Mouse (Mus musculus) CD4-positive helper T cell, adult 2 months (primary cell): Measurements from ENCODE around the gene Polr1d.

ENCODE experiments used
- DNase-seq: peaks from one replicate; pipeline ENCODE4 v3.0.0-alpha.2; 2012; ENCODE audit warnings: low read depth, missing footprints, low spot score

Gene Polr1d

DNA sequence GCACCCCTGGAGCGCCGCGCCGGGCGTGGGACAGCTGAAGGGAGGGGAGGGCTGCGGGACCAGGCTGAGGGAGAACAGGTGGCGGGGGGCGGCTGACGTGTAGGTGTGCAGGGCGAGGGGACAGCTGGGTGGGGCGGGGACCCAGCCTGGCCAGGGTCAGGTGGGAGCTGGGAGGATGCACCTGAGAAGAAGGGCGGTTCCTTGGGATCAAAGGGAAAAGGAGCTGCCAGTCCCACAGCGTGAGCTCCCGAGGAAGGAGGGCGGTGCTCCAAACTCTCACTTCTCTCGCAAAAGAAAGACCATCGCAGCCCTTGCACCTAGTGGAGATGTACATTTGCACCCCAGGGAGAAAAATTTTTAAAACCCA lies at the start of gene Polr1d:
TSS of gene Polr1d (plus strand) at position 252 of the 367 bp plus-strand sequence.
- DNase-seq, result no peak

DNA sequence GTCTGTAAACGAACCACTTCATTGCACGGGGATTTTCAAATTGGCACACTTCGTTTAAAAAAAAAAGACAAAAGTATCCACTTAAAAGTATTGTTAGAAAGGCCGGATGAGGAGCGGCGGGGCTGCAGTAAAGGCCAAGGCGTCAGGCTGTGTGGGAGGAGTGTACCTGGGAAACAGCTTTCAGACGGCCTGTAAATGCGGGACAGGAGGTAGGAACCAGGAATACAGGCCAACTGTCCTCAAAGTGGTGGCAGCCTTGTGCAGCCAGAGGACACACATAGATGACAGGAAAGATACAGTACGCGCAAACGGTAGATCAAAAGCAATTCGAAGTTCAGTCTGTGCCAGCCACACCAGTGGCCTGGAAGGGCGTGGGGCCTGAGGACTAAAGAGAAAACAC lies 45.6 kb upstream of the Polr1d start:
- no peak for DNase-seq

DNA sequence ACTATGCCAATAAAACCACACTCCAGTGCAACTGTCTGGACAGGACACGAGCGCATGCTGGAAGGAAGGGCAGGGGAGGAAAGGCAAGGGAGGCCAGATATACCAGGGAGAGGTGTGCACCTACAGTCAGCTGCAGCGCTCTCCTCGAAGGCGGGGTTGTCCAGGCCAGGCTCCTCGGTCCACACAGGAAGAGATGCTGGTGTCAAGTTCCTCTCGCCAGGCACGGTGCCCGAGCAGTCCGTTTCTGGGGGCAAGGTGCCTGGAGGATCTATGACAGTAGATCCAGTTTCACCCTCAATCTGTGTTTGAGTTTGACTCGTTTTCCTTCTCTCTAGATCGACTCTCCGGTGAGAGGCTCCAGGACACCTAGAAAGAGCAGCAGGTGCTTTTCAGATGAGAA lies 43.7 kb upstream of the Polr1d start:
- DNase-seq, result no peak

DNA sequence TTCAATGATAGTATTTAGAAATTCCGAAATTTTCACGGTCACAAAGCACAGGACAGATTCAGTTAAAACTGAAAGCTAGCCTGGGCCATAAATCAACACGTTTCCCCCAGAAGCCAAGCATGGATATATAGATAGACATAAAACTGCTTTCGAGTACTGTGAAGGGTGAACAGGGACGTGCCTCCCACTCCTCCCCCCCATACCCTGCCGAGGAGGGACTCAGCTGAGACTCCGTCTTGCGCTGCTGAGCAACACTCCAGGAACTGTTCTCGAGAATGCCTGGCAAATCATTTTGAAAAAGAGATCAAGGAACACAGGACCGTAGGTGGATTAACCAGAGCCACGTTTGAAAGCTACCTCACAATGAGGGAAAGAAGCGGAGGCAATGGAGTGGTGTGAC lies 42.6 kb upstream of the Polr1d start:
- DNase-seq, result no peak

DNA sequence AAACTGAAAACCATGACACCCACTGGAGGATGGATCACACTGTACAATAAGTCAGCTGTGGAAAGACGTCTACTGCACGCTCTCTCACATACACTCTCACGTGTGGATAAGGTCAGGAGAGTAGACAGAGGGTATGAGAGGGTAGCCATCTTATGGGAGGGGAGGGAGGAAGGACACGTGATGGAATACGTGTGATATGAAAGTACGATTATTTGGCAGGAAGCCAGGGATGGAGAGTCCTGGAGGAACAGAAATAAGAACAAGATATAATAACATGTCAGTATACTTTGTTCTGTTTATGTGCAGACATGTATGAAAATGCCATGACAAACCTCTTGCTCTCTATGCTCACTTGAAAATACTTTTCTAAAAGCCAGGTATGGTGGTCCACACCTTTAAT lies 41.5 kb upstream of the Polr1d start:
- DNase-seq, result no peak

DNA sequence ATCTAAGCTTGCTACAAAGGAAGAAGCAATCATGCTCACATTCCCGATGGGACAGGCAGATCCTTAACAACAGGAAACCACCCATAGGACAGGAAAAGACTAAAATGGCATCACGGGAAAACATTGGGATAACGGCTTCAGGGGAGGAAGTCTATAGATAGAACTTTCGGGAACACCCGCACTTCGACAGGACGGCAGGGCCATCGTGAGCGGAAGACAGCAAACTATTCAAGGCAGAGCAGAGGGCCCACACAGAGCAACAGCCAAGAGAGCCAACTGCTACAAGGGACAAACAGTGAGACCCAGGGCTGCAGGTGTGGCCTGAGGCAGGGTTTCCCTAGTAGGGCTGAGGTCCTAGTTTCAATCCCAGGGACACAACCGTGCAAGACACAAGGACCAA lies 40.8 kb upstream of the Polr1d start:
- DNase-seq, result no peak

DNA sequence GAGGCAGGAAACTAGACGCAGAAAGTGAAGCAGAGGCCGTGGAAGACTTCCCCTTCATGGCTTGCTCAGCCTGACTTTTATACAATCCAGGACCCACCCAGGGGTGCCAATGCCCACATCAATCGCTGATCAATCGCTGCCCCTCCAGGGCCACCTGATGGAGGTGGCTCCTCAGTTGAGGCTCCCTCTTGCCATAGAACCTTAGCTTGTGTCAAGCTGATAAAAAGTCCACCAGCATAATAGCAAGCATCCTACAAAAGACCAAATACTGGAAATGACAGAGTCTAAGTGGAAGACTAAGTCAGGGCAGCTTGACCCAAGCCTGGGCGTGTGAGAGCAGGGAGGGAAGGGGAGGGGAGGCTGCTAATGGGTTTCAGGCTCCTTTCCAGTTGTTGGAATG lies 40.2 kb upstream of the Polr1d start:
- no peak for DNase-seq

DNA sequence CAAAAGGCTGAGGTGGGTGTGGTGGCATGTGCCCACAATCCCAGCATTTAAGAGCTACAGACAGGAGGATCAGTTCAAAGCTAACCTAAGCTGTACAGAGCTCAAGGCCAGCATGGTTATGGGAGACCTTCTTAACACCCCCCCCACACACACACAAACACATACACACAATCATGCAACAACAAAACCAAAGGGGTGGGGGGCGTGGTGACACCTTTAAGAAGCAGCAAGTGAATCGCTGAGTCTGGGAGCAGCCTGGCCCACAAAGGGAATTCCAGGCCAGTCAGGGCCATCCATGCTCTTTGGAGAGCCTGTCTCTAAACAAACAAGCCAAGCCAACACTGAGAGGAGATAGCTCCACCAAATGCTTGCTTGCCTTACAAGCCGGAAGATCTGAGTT lies 39.2 kb upstream of the Polr1d start:
- no peak for DNase-seq

DNA sequence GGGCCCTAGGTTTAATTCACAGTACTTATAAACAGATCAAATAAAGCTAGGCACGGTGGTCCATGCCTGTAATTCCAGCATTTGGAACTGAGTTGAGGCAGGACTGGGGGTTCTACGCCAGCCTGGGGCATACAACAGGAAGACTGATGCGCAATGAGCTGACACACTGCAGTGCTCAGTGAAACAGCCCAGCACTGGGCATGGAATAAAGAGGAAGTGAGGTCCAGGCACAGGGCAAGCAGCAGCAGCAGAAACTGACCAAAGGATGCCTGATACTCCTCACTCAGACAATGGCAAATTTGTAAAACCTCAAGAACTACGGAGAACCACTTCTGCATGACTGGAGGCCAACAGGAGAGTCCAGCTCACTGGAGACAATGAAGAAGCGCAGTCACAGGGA lies 37.5 kb upstream of the Polr1d start:
- DNase-seq, result no peak

DNA sequence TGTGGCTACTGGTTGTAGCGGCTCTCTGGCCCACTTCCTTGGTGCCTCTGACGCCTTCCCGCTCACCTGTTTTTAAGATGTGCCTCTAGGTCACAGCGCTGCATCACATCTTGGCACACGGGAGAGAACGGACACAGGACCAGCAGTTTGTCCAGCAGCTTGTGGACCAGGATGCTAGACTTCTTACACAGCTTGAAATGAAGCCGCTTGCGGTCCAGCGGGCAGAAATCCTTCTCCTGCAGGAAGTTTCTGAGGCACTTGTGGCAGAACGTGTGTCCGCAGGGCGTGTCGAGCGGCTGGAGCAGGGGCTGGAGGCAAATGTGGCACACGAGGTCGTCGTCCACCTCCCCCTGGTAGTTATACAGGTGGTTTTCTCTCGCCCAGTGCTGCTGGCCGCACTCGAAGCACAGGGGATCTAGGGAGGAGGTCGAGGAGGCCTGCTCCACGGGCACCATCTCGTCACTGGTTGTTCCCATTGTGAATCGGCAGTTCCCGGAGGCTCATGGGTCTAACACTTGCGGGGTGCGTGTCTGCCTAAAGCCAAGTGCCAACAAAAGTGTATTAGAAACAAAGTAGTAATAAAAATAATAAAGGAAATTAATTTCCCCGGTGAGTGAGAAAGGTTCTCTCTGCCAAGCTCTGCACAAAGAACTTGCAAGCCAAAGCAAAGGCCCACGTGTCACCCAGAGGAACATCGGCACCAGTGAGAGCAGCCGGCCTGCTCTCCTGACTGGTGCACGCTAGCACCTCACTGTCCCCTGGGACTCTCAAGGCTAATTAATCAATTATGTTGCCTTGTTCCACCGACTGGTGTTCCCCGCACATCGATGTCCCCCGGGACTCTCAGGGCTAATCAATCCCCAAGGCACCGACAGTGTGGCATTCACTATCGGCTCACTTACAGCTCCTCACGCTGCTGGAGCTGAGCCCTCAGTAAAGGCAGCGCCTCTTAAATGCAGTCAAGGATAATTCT lies 34.6 kb upstream of the Polr1d start:
- no peak for DNase-seq

DNA sequence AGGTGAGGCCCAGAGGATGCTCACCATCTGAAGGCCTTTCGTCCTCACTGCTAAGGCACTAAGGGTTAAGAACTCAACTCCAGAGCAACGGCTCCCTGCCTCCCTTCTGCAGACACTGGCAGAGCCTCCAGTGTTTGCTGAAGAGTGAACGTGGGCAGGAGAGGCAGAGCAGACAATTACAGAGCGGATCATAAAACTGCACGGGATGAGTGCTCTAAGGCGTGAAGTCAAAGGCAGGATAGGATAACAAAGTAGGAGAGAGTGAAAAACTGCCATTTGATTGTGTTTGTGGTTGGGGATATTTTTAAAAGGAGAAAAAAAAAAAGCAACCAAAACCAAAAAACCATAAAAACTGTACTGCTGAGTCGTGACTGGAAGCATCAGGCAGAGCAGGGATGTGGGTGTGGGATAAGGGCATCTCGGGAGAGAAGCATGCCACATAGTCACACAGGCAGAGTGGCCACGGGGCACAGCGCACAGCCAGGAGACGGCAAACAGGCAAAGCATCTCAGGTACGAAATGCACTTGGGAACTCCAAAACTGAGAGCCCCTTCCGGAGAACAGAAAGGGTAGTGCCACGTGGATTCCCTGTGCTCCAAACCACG lies 33.5 kb upstream of the Polr1d start:
- no peak for DNase-seq

DNA sequence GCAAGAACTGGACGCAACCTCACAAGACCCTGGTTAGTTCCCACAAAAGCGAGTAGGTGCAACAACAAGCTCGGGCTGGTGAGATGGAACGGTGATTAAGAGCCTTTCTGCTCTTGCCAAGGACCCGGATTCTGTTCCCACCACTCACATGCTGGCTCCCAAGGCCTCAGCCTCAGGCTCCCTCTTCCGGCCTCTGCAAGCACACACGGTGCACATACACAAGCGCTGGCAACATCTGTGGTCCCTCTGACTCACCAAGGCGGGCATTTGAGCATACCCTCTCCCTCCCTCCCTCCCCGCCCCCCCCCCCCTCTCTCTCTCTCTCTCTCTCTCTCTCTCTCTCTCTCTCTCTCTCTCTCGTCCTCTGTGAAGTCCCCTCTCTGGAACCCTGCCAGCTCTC lies 31.5 kb upstream of the Polr1d start:
- no peak for DNase-seq

DNA sequence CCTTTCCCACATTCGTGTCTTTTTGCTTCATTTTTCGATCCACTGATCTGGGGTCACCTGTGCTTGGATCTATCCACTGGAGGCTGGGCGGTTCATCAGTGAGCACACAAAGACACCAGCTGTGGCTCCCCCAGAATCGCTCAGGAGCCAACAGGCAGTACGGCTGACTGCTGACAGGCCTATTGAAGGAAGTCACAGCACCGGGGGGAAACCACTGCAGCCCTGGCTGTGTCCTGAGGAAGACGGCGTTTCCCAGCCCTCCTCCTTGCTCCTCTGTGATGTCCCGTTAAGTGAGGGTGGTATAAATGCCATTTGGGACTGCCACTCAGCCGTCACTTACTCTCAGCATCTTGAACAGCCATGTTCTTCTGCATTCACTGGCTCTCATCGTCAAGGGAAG lies 30.9 kb upstream of the Polr1d start:
- no peak for DNase-seq

DNA sequence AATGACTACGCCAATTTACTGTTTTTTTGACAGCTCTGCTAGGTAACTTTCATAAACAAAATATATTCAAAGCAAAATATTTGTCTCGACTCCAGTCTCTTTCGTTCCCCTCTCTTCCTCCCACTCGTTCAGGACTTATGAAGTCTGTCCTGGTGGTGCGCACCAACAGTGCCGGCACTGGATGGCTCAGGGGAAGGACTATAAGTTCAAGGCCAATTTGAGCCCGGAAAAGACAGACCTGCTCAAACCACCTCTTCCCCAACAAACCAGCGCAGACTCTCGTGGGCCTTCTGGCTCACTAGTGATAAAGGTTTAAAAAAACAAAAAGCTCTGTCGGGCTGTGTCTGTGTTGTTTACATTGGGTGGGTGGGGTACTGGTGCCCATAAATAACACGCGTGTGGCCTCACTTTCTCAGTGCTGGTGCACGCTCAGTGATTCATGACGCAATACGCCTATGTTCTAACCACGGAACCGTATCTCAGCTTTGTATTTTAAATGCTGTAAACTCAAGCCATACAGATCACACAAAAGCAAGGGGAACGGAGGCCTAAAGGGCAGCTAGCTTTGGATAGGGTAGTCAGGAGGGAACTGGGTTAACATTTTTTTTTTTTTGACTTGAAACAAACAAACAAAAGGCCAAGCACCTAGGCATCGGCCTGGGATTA lies 27.2 kb upstream of the Polr1d start:
- DNase-seq, result peak; percentile 35

DNA sequence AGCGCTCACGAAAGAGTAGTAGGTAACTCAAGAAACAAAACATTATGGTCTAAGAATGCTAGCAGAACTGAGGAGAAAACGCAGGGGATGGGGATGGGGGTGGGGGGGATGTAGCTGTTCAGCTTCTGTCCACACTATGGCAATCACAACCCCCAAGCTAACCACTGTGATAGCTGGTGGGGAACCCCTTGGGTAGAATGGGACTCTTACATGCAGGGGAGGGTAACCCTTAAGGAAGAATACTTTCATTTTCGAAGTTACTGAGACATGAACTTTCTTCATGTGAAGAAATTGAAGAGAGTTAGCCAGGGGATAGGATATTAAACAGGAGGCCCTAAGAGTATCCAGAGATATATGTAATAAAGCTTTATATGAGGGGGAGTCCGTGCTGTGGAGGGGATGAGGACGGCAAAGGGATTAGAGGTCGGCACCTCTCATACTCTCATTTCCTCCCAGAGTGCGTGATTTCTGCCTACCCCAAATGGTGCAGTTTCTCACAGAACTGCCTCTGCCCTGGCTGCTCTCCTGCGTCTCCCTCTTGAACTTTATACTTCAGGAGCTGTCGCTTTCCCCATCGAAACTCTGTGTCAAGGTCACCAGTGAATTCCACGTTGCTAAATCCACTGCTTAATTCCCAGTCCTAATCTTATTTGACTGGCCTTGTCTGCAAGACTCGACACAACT lies 25.9 kb upstream of the Polr1d start:
- DNase-seq, result peak; percentile 65

DNA sequence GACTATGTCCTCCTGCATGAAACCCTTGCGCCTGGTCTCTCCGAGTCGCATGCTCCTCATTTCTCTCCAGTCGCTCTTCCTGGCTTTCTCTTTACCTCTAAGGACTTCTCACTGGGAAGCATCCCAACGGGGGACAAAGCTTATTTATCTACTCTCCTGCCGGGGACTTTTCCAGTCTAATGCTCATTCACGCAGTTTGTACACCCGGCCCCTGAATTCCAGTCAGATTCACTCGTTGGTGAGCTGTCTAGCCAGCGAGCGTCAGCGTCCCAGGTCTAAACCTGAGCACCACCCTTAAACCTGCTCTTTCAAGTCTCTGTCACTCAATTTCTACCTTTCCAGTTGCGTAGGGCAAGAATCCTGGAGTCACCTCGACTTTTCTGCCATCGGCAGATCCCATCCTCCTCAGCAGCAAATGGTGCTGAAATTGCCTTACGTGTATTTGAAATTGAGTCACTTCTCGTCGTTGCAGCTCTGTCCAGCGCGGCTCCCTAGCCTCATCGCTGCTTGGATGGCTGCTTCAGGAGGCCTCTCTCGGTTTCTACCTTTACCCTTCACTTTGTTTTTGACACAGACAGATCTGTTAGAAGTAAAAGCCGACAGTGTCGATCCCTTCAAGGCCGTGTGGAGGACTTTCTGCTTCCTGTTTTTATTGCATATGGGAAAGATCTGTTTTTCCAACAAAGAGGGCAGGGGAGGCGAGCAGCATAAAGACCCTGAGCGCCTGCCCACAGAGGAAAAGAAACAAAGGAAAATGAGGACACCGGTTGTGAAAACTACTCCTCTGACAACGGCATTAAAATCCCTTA lies 25.1 kb upstream of the Polr1d start:
- DNase-seq, result no peak

DNA sequence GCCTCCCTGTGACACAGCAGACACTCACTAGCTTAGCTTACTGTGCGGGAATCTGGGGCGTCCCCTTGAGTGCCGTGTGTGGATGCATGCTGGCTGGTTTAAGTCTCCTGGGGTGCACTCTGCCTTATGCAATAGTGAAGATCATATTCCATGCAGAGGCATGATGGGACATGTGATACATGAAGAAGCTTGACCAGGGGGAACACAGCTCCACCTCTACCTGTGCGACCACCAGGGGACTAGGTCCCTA lies 24.6 kb upstream of the Polr1d start:
- no peak for DNase-seq

DNA sequence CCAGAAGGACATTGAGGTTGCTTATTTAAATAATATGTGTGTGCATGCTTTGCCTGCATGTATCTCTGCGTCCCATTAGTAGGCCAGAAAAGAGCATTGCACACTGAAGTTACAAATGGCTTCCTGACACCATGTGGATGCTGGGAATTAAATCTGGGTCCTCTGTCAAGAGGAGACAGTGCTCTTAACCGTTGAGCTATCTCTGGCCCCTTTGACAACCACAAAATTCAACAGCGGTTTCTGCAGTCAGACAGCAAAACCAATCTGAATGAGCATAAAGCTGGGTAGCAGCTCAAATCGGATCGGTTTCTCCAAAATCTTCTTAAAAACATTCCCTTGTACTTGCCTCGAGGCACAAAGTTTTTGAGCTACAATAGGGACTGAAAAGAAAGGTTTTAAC lies 23.8 kb upstream of the Polr1d start:
- DNase-seq, result no peak

DNA sequence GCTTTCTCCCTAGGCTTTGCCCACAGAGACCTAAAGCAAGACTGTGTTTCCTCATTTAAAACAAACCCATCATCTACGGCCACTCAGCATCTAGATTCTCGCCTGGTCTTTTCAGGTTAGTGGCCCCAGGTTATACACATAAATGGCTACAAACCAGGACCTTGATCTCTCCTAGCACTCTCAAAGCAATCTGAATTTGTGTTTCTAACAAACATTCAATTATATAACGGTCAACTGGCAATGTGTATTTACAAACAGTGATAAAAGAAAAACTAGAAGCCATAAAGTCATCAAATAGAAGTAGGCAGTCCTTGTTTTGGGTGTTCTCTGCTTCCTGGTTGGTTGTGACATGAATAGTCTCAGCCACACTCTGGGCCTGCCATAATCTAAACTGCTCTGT lies 23.4 kb upstream of the Polr1d start:
- DNase-seq, result no peak

DNA sequence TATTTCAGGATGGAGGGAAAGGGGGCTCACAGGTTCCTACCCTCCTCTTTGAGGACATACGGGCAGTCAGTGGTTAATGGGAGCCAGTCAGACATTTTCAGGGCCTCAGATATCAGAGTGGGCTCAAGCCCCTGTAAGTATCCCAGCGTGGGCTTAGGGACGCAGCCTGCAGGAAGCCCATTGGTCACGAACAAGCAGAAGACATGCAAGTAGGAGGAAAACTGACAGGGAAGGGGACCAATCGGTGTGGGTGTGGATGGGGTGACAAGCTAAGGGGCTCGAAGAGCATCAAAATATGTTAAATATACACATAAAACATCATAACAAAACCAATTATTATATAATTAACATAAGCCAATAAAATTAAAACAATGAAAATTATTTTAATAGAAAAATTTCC lies 22.5 kb upstream of the Polr1d start:
- DNase-seq, result no peak

DNA sequence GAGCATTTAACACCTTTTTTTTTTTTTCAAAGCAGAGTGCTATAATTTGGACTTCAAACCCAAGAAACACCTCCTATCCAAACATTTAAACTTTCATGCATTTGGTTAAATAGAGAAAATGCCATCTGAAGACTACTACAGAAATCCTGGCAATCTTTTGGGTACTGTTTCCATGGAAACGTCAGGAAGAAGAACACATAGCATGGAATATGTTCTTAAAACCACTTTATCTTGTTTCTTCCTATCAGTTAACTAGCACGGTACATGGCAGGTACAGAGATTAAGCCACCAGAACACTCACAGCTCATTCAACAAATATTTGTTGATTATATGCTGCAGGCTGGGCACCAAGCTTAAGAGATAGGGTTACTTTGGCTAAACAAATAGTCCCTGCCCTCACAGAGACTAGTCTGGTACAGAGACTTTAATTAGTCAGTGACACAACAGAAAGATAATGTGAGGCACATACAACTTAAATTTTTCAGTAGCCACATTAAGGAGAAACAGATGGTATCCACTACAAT lies 22.0 kb upstream of the Polr1d start:
- no peak for DNase-seq
